In genomic region chr11:35452413-35452812, GRCm38 (mm10) we compare ENCODE assay signal across 8 mouse cellular contexts.
DNase-seq lines count a peak whose midpoint lies in the region; ATAC-seq lines count a peak whose summit lies in the region.

No protein-coding gene starts in this region.

- DNase-seq in kidney, adult 11 months, result no peak
- peak; percentile 15 for DNase-seq in A20 (ENCODE audit: low read depth, low spot score)
- peak; percentile 9 for DNase-seq in adipocyte (ENCODE audit: low spot score)
- DNase-seq in hindbrain, embryonic 10.5 days (ENCODE audit: low spot score), result peak; percentile 74
- peak; percentile 70 for DNase-seq in limb, embryonic 11.5 days (ENCODE audit: low spot score)
- DNase-seq in right cerebral cortex, postnatal 36 days (ENCODE audit: low spot score in 2 of 2), result peak; percentile 14 to 22

- no peak overlapping the region for H3K4me3 ChIP-seq in kidney, embryonic 14.5 days (ENCODE audit: low read length)
- no peak overlapping the region for H3K4me3 ChIP-seq in hindbrain, embryonic 10.5 days
- no peak overlapping the region for H3K4me3 ChIP-seq in limb, embryonic 11.5 days (ENCODE audit: low read depth, low read length)

- no peaks in the 10 kb centered on the region for H3K4me1 ChIP-seq in kidney, embryonic 14.5 days (ENCODE audit: control insufficient read depth, insufficient read depth, low read length)
- peaks cover 52% of the 10 kb centered on the region for H3K4me1 ChIP-seq in hindbrain, embryonic 10.5 days (replicated peaks)
- peaks cover 44% of the 10 kb centered on the region for H3K4me1 ChIP-seq in limb, embryonic 11.5 days (ENCODE audit: control insufficient read depth, insufficient read depth, low read length)

- H3K36me3 ChIP-seq in kidney, embryonic 14.5 days (ENCODE audit: control insufficient read depth, insufficient read depth, low read length), result no peaks in the 10 kb centered on the region
- no peaks in the 10 kb centered on the region for H3K36me3 ChIP-seq in hindbrain, embryonic 10.5 days
- no peaks in the 10 kb centered on the region for H3K36me3 ChIP-seq in limb, embryonic 11.5 days (ENCODE audit: control insufficient read depth, insufficient read depth, low read length)

- no peak overlapping the region for H3K27ac ChIP-seq in kidney, embryonic 14.5 days (ENCODE audit: low read depth, low read length)
- H3K27ac ChIP-seq in hindbrain, embryonic 10.5 days, result peak overlapping the region; percentile 76
- H3K27ac ChIP-seq in limb, embryonic 11.5 days (replicated peaks; ENCODE audit: low read depth, low read length), result no peak overlapping the region

- 55% methylated on average over 5 of the region's 5 CpGs for WGBS in kidney, embryonic 14.5 days
- 26% methylated on average over 5 of the region's 5 CpGs for WGBS in hindbrain, embryonic 10.5 days
- 41% methylated on average over 5 of the region's 5 CpGs for WGBS in limb, embryonic 11.5 days

- peaks cover 4% of the 10 kb centered on the region; the same call in 1 of the 2 replicates for H3K27me3 ChIP-seq in kidney, embryonic 14.5 days (ENCODE audit: control insufficient read depth, insufficient read depth, low read length)
- H3K27me3 ChIP-seq in hindbrain, embryonic 10.5 days (ENCODE audit: insufficient read depth, poor library complexity, severe bottlenecking), result peaks cover 52% of the 10 kb centered on the region
- H3K27me3 ChIP-seq in limb, embryonic 11.5 days (ENCODE audit: control insufficient read depth, insufficient read depth, low read length), result no peaks in the 10 kb centered on the region

- ATAC-seq in kidney, embryonic 14.5 days (ENCODE audit: low FRiP score, low TSS enrichment), result peak; percentile 77
- ATAC-seq in limb, embryonic 11.5 days (ENCODE audit: insufficient number of reproducible peaks, low FRiP score, low TSS enrichment, low read depth), result peak; percentile 58; the same call in 1 of the 2 replicates
- no peak for ATAC-seq in granulocyte monocyte progenitor cell, adult 5-6 weeks (replicated peaks; ENCODE audit: poor library complexity, severe bottlenecking)

- H3K4me2 ChIP-seq in kidney, embryonic 14.5 days (replicated peaks; ENCODE audit: low read depth, low read length), result no peak overlapping the region
- no peak overlapping the region for H3K4me2 ChIP-seq in limb, embryonic 11.5 days (ENCODE audit: low read depth, severe bottlenecking)

- H3K9ac ChIP-seq in kidney, embryonic 14.5 days (ENCODE audit: low read depth, low read length), result no peak overlapping the region
- H3K9ac ChIP-seq in limb, embryonic 11.5 days (ENCODE audit: low read length), result no peak overlapping the region

- no peaks in the 10 kb centered on the region for H3K9me3 ChIP-seq in kidney, embryonic 14.5 days (ENCODE audit: control insufficient read depth, low read length)
- H3K9me3 ChIP-seq in hindbrain, embryonic 10.5 days, result no peaks in the 10 kb centered on the region
- H3K9me3 ChIP-seq in limb, embryonic 11.5 days (ENCODE audit: control insufficient read depth, low read length), result no peaks in the 10 kb centered on the region
